Mouse (Mus musculus): Measurements from ENCODE around the gene Snapc4. TPM values are rescaled to one million over a fixed set of nuclear protein-coding genes. Genes with fewer than 3 reads are reported as not detected.
A peak's percentile ranks its signal among the peaks of the same experiment; 100 is the strongest.

Gene Snapc4
- 27.8 and 35.2 TPM in 2 replicates for polyA plus RNA-seq (2015; fragmentation: Nextera tagmentation; extraction: Ambion mirVana)

GRCm38 (mm10) chr2:26380131-26380771 is at the start of gene Snapc4:
Gene Snapc4, minus strand, starts transcription at chr2:26380653.
- under 1% methylated on average over 34 of the region's 38 CpGs for WGBS
- peak within 1 kb of the TSS; percentile 79 for H3K4me3 ChIP-seq
- no peaks in the 10 kb centered on the region for H3K9me3 ChIP-seq

GRCm38 (mm10) chr2:26429851-26430250 is 49.4 kb upstream of the Snapc4 start:
- H3K27ac ChIP-seq: no peak overlapping the region
- H3K4me1 ChIP-seq (replicated peaks): 0 out of 2 replicates have a peak, but pooled peaks cover 2% of the 10 kb centered on the region
- H3K4me2 ChIP-seq: no peak overlapping the region
- no peak overlapping the region for H3K9ac ChIP-seq
- no peaks in the 10 kb centered on the region for H3K9me3 ChIP-seq
- H3K4me3 ChIP-seq: no peak overlapping the region
- H3K27me3 ChIP-seq: no peaks in the 10 kb centered on the region
- peaks cover 93% of the 10 kb centered on the region for H3K36me3 ChIP-seq
- WGBS: 86% methylated on average over 5 of the region's 5 CpGs
- no peak for ATAC-seq (ENCODE audit: low FRiP score)

More at GRCm38 (mm10) chr2:26380131-26380771, at the start of gene Snapc4:
- H3K9ac ChIP-seq: peak within 1 kb of the TSS; percentile 86
- peak within 1 kb of the TSS; percentile 60 for H3K27ac ChIP-seq
- peak within 1 kb of the TSS; percentile 97 for H3K4me2 ChIP-seq
- H3K4me1 ChIP-seq (replicated peaks): peaks cover 21% of the 10 kb centered on the region
- peak; percentile 97 for ATAC-seq (ENCODE audit: low FRiP score)
- no peaks in the 10 kb centered on the region for H3K27me3 ChIP-seq
- H3K36me3 ChIP-seq: peaks cover 73% of the 10 kb centered on the region

DNA sequence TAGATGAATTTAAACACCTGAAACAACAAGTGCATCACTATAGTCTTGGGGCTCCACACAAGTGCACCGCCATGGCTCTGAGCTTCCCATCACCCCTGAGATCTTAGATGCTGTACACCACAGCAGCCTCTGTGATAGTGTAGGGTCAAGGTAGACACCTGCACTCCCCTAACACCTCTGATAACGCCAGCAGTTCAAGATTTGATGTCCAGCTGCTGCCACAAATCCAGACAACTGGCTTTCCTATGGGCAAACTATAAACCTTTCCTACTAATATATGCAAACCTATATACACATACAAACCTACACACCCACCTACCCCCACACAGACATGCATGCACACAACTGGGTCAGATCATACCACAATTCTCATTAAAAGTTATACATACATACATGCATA is 44.1 kb upstream of the Snapc4 start:
- no peaks in the 10 kb centered on the region for H3K27me3 ChIP-seq
- peaks cover 98% of the 10 kb centered on the region for H3K36me3 ChIP-seq
- H3K4me1 ChIP-seq (replicated peaks): no peaks in the 10 kb centered on the region
- no peak overlapping the region for H3K27ac ChIP-seq
- H3K9ac ChIP-seq: no peak overlapping the region
- no peak overlapping the region for H3K4me2 ChIP-seq
- ATAC-seq (ENCODE audit: low FRiP score): no peak
- no peaks in the 10 kb centered on the region for H3K9me3 ChIP-seq
- WGBS: 98% methylated on average over 2 of the region's 2 CpGs
- H3K4me3 ChIP-seq: no peak overlapping the region

- Histone ChIP-seq H3K27me3 (no peaks in the 10 kb centered on the region), H3K27ac (no peak overlapping the region), H3K36me3 (peaks cover 98% of the 10 kb centered on the region), H3K4me3 (no peak overlapping the region), H3K4me1 (replicated peaks) (no peaks in the 10 kb centered on the region), H3K9me3 (no peaks in the 10 kb centered on the region), H3K4me2 (no peak overlapping the region), H3K9ac (no peak overlapping the region)
- no peak for ATAC-seq (ENCODE audit: low FRiP score)
- WGBS: 70% methylated on average over 1 of the region's 1 CpGs
Observed at GRCm38 (mm10) chr2:26423086-26423485, 42.6 kb upstream of the Snapc4 start.

DNA sequence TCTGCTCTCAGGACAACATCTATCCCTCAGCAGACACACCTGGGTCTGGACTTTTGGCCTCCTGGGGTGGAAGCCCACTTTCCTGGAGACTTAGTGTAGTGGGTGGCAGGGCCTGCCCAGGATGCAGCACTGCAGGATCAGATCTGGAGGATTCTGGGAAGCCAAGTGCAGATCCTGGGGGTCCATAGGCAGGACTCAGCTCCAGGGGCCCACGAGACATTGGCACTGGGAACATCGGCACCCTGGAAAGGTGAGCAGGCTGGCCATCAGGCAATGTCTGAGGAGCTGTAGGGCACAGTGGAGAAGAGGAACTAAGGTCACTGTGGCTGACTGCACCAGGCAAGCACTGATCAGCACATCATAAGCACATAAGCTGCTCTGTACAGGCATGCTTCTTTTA is 41.5 kb upstream of the Snapc4 start:
- 97% methylated on average over 2 of the region's 2 CpGs for WGBS
- Histone ChIP-seq H3K4me3 (no peak overlapping the region), H3K4me1 (replicated peaks) (no peaks in the 10 kb centered on the region), H3K36me3 (peaks cover 97% of the 10 kb centered on the region), H3K27me3 (no peaks in the 10 kb centered on the region), H3K4me2 (no peak overlapping the region), H3K9ac (no peak overlapping the region), H3K27ac (no peak overlapping the region), H3K9me3 (no peaks in the 10 kb centered on the region)
- ATAC-seq (ENCODE audit: low FRiP score): no peak

DNA sequence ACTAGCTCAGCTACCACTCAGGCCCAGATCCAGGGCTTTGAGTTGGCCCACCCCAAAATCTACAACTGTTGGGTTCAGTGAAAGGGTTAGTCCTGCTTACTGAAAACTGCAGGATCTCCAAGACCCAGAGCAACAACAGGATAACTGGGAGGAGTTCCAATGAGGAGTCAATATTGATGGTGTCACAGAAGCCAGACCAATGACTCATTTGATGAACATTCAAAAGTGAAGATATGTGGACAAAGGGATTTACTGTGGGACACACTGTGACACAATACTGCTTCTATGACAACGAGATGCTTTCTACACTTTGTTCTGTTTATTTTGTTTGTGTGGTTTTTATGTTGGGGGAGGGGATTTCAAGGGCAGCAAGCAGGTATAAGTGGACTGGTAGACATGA is 37.7 kb upstream of the Snapc4 start:
- no peak overlapping the region for H3K4me3 ChIP-seq
- no peak overlapping the region for H3K27ac ChIP-seq
- 92% methylated on average over 1 of the region's 1 CpGs for whole genome bisulfite sequencing
- H3K36me3 ChIP-seq: peaks cover 97% of the 10 kb centered on the region
- no peak overlapping the region for H3K4me2 ChIP-seq
- ATAC-seq (ENCODE audit: low FRiP score): no peak
- H3K27me3 ChIP-seq: no peaks in the 10 kb centered on the region
- no peak overlapping the region for H3K9ac ChIP-seq
- H3K4me1 ChIP-seq (replicated peaks): no peaks in the 10 kb centered on the region
- H3K9me3 ChIP-seq: no peaks in the 10 kb centered on the region

DNA sequence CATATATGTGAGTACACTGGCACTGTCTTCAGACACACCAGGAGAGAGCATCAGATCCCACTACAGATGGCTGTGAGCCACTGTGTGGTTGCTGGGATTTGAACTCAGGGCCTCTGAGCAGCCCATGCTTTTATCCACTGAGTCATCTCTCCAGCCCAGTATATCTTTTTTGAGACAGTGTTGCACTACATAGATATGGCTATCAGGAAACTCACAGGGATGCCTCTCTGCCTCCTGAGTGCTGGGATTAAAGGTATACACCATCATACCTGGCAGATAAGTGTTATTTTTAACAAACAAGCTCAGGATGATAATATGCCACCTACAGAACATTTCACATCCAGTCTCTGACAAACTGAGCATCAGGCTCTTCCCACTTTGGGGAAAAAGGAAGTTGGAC is 36.6 kb upstream of the Snapc4 start:
- Histone ChIP-seq H3K9ac (no peak overlapping the region), H3K27ac (no peak overlapping the region), H3K36me3 (peaks cover 97% of the 10 kb centered on the region), H3K27me3 (no peaks in the 10 kb centered on the region), H3K4me3 (no peak overlapping the region), H3K9me3 (no peaks in the 10 kb centered on the region), H3K4me1 (replicated peaks) (no peaks in the 10 kb centered on the region), H3K4me2 (no peak overlapping the region)
- ATAC-seq (ENCODE audit: low FRiP score): no peak

DNA sequence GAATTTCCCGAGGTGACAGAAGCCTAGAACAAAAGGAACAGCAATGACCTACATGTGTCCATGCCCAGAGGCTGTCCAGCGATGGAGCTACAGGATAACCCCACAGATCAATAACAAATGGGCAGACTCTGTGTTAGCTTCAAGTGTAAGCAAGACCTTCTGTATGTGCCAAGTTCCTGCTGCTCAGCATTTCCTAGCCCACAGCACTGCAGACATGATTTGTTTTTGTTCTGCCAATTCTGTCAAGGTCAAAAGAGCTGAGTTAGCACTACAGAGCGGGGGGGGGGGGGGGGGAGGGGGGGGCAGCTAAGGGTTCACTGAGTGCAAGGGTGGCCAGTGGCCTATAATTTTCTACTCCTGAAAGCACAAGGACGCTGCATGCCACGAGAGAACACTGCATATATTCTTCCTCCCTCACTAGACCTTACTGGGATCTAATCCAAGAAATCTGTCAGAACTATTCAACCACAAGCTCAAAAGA is 30.5 kb upstream of the Snapc4 start:
- H3K9ac ChIP-seq: 0 out of 2 replicates have a peak overlapping the region, but pooled peaks have one; percentile 24
- H3K9me3 ChIP-seq: no peaks in the 10 kb centered on the region
- 70% methylated on average over 5 of the region's 5 CpGs for WGBS
- no peaks in the 10 kb centered on the region for H3K27me3 ChIP-seq
- ATAC-seq (ENCODE audit: low FRiP score): no peak
- peaks cover 64% of the 10 kb centered on the region for H3K36me3 ChIP-seq
- H3K4me2 ChIP-seq: no peak overlapping the region
- no peak overlapping the region for H3K27ac ChIP-seq
- no peak overlapping the region for H3K4me3 ChIP-seq
- peaks cover 30% of the 10 kb centered on the region for H3K4me1 ChIP-seq (replicated peaks)

GRCm38 (mm10) chr2:26410091-26410490 is 29.6 kb upstream of the Snapc4 start:
- WGBS: 66% methylated on average over 5 of the region's 5 CpGs
- Histone ChIP-seq H3K27me3 (no peaks in the 10 kb centered on the region), H3K9ac (no peak overlapping the region), H3K9me3 (no peaks in the 10 kb centered on the region), H3K36me3 (peaks cover 55% of the 10 kb centered on the region), H3K4me2 (no peak overlapping the region), H3K4me1 (replicated peaks) (peaks cover 38% of the 10 kb centered on the region), H3K27ac (no peak overlapping the region), H3K4me3 (no peak overlapping the region)
- no peak for ATAC-seq (ENCODE audit: low FRiP score)

GRCm38 (mm10) chr2:26409362-26409761 is 28.9 kb upstream of the Snapc4 start:
- ATAC-seq (ENCODE audit: low FRiP score): peak; percentile 46; the same call in 1 of the 2 replicates
- Histone ChIP-seq H3K9ac (peak overlapping the region; percentile 96; the same call in 1 of the 2 replicates), H3K36me3 (peaks cover 49% of the 10 kb centered on the region), H3K4me2 (peak overlapping the region; percentile 98; the same call in 1 of the 2 replicates), H3K4me1 (replicated peaks) (peaks cover 45% of the 10 kb centered on the region), H3K27ac (no peak overlapping the region), H3K27me3 (no peaks in the 10 kb centered on the region), H3K9me3 (no peaks in the 10 kb centered on the region), H3K4me3 (peak overlapping the region; percentile 93)
- WGBS: 58% methylated on average over 3 of the region's 3 CpGs

GRCm38 (mm10) chr2:26408515-26409356 is 28.3 kb upstream of the Snapc4 start, which contains the start of gene Inpp5e:
Gene Inpp5e, minus strand, starts transcription at chr2:26409203.
- peak; percentile 93 for ATAC-seq (ENCODE audit: low FRiP score)
- Histone ChIP-seq H3K4me3 (peak within 1 kb of the TSS; percentile 93), H3K27ac (peak within 1 kb of the TSS; percentile 86), H3K36me3 (peaks cover 42% of the 10 kb centered on the region), H3K4me1 (replicated peaks) (peaks cover 45% of the 10 kb centered on the region), H3K27me3 (no peaks in the 10 kb centered on the region), H3K4me2 (peak within 1 kb of the TSS; percentile 98), H3K9me3 (no peaks in the 10 kb centered on the region), H3K9ac (peak within 1 kb of the TSS; percentile 96)
- WGBS: under 1% methylated on average over 55 of the region's 57 CpGs

- 81% methylated on average over 8 of the region's 8 CpGs for WGBS
- no peaks in the 10 kb centered on the region for H3K27me3 ChIP-seq
Observed at GRCm38 (mm10) chr2:26403306-26403705, 22.9 kb upstream of the Snapc4 start.

More at GRCm38 (mm10) chr2:26403306-26403705, 22.9 kb upstream of the Snapc4 start:
- Histone ChIP-seq H3K27ac (no peak overlapping the region), H3K4me1 (replicated peaks) (peaks cover 47% of the 10 kb centered on the region), H3K9me3 (no peaks in the 10 kb centered on the region), H3K36me3 (peaks cover 43% of the 10 kb centered on the region), H3K4me2 (no peak overlapping the region), H3K4me3 (no peak overlapping the region), H3K9ac (no peak overlapping the region)
- no peak for ATAC-seq (ENCODE audit: low FRiP score)

Measured in hindbrain, embryonic 13.5 days (tissue).